Mouse (Mus musculus) urinary bladder, postnatal 36 days (tissue): ENCODE data around the gene Gm4353.
A peak's percentile ranks its signal among the peaks of the same experiment; 100 is the strongest.

Experiments
- DNase-seq, 2 experiments: peaks; one replicate each; pipeline ENCODE4 v3.0.0; 2022; ENCODE audit warnings: low spot score in 2 of 2, mixed read lengths in 1 of 2

Gene Gm4353

DNA sequence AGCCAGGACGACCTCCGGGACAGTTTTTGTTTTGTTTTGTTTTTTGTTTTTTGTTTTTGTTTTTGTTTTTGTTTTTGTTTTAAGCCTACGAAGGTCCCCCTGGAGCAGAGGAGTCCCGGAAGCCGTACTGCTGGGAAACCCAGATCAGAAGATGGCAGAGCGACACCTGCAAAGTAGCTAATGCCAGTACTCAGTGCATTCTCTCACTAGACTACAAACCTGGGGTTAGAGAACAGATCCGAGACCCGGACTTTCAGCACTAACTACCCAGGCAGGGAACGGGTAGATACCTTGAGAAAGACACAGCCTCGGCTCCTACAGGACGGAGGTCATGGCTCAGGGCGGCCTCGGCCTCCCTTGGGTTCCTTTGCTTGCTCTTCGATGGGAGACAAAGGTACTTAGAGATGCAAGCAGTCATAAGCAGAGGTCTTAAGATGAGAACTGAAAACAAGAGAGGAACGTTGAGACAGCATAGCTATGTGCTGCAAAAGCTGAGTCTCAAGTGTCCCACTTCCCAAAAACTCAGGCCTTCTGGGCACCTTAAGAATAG lies 43.9 kb downstream of the Gm4353 start:
- no peak for DNase-seq

DNA sequence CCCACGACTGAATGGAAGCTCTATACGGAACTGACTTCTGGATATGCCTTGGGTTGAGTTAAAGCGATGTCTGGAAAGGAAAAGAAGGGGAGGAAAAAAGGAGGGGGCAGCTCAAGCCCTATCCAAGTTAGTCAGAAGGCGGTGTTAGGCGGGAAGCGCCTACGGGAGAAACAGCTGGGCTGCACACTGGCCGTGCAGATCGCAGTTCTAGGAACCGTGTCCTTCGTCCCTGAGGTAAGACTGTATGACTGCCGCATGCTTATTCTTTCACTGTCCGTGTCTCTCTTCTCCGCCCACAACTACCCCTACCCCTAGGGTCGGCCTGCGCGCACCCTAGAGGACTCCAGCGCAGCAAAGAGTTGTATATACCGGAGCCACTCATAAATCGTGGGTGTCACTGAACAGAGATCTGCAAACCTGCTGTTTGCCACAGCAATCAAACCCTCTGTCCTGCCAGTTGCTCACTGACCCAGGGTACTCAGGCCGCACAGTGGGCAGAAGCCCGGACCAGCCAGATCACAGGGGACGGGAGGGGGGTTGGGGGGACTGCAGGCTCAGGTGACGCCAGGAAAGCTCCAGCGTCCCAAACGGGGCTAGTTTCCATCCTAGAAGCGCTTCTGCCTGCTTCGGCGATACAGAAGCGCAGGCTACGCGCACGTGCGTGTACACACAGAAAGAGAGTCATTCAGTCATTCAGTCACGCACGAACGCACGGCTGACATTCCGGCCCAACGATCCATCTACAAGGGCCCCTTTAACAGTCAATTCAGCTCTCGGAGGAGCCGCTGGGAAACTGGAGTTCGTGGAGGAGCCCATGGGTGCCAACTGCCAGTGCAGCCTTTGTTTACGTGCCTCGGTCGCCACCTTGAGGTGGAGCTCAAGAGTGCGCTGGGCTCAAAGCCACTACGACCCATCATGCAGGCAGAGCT lies 44.6 kb downstream of the Gm4353 start:
- DNase-seq = peak; percentile 78 to 80

DNA sequence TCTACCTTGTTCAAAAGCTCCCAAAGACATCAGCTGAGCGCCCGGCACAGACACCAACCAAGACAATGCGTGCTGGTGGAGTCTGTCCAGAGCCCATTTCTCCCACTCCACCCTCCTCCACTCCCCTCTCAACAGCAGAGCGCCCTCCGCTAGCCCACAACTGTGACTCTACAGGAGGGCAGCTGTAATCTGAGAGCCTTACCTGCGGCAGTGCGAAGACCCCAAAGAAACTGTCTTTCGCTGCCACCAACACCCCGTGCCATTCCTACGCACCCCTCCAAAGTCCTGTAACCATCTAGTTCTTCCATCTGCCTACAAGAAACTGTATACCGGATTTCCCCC lies 45.3 kb downstream of the Gm4353 start, which contains the start of gene 1110004F10Rik:
Gene 1110004F10Rik, plus strand, starts transcription at position 202 of the 342 bp plus-strand sequence.
- DNase-seq = peak in 1 of 2 experiments; percentile 2

DNA sequence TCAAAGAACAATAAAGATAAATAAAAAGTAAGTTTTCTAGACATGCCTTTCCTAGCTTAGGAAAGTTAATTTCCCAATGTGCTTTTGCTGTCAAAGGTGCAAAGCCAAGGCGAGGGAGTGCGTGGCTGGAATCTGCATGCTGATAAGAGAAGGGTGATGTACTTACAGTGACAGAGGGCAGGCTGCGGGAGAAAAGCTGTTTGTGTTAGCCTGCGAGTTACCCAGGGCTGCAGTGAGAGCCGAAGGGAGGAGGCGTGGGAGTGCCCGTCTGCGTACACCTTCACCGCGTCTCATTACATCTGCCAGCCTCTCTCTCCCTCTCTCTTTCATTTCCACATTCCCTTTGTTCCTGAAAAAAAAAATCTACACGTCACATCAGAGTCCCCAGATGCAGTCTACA lies 45.9 kb downstream of the Gm4353 start, which contains the start of gene Sox6:
Gene Sox6, minus strand, starts transcription at position 286 of the 400 bp plus-strand sequence.
- DNase-seq = peak in 1 of 2 experiments; percentile 5

DNA sequence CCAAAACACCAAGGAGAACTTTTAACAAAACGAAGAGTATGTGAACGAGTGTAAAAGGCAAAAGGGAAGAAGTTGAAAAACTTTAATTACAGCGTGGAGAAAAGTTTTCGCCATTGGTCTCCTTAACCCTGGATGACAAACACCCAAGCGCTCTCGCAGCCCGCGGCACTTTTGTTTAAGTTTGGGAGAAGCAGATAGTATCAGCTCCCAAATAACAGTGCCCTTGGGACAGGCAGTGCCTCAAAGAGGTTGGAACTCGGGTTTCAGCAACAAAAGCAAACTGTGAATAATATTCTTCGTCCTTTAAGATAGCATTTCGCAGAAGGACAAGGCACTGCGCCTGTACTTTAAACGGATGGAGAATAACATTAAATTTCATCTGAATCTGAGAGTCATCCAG lies 46.4 kb downstream of the Gm4353 start:
- DNase-seq = no peak

DNA sequence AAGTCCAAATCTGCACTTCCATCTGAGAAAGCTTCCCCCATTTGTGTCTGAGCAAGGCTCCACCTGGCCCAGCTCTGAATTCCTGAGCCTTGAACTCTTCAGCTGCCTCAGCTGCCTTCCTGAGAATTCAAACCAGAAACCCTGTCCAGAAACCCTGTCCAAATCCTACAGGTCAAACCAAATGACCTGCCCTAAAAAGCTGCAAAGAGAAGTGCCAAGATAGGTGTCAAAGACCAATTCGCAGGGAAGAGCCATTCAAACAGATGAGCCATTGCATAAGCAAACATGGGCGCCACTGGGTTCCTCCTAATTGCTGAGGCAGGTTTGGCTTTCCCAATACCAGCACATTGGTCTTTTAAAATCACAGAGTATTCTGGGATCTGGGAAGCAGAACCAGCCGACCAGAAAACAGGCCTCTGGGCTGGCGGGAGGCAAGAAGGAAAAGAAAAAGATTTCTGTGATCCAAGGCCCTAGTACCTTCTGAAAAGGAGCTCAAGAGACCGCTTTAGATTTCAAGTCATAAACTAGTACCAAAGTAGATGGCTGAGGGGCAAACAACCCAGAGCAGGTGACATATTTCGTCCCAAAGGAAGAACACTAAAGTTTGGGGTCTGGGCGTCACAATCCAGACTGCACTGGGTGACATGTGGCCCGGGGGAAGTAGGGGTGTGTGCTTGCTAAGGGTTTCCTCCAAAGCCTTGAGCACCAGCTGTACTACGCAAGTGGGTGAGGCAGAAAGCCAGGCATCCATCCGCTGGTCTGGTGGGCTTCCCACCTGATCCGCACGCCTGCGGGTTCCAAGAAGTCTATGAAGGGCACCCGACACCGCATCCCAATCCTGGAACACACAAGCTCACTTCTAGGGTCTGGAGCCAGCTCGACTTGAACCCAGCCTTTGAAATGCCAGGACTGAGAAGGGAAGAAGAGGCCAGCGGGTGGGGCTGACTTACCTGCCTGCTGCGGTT lies 47.6 kb downstream of the Gm4353 start:
- no peak for DNase-seq

DNA sequence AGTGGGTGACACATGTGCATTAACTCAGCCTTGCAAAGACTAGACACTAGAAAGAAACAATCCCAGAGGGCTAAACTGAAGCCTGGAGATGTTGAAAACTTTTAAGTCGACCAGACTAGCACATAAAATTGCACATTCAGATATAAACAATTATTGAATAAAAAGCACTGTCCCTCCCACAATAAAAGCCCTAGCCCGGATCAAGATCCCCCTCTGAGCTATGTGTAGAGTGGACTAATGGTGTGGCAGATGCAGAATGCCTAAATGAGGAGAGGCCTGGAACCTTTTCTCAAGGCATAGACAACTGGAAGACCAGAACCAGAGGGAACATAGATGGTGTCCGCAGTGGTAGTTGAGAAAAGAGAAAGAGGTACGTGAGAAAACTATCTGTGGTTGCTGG lies 48.9 kb downstream of the Gm4353 start:
- DNase-seq = no peak

DNA sequence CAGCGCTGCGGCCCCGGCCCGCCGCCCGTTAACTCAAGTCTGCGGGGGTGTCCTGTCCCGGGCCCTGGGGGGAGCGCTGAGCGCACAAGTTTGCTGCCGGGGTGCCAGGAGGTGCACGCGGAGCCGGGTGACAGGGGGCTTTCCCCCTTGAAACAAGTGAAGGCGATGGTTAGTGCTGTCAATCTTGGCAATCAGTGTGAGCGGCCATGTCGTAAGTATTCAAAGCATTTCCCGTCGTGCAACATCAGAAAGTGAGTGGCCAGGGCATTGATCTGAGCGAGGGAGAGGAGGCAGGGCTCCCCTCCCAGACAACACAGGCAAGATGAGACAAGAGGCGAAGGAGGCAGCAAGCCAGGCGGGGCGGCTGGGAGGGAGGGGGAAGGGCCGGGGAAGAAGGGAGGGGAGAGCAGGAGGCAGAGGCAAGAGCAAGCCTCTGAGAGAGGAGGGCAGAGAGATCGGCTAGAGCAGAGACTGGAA lies 50.1 kb downstream of the Gm4353 start:
- DNase-seq = peak; percentile 23 to 56

DNA sequence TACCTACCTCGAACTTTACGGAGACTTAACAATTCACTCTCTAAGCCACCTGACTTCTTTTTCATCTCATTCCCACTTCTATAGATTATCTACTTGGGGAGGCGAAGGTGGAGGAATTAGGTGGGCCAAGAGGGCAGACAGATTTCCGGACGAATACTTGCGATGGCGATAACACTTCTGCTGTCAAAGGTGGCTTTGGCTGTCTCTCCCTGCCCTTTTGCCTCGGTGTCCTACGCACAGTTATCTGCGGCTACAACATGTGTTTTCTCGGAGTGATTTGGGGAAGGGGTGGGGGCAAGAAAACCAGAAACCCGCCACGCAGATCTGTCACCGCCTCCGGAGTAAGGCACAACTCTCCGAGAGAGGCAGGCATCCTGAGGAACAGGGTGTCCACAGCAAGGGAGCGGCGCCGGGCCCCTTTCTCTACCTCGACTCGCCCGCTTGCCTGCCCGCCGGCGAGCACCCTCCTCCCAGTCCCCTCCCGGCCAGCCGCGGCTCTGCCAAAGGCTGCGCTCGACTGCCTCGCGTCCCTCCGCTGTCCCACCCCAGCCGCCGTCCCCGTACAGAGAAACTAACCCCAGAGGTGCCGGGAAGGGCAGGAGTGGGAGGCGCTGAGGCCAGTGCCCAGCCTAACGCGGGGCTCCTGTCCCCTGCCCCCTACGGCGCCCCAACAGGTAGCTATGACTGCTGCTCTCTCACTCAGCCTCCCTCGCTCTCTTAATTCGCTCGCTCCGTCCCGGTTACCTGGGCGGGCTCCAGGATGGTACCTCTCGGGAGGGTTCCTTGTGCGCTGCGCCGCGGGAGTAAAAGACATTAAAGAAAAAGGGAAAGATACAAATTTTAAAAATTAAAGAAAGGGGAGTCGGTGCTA lies 50.8 kb downstream of the Gm4353 start:
- peak; percentile 34 to 42 for DNase-seq
